27 mouse cellular contexts compared by ENCODE assay signal in the genomic region with DNA sequence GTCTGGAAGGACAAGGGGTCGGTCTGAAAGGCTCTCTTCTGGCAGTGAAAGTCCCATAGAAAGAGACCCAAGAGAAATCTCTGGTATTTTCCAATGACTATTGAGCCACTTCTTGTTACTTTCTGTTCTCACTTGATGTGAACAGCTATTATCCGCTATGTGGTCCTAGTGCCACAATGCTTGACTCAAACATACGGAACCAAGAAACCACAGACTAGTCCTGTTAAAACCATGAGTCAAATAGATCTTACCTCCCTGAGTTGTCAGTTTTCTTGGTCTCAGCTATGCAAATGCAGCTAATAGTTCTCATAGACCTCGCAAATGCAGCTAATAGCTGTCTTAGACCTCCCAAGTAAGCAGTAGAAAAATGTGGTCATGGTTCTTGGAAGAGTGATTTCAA. TPM values are rescaled to one million over a fixed set of nuclear protein-coding genes. Genes with fewer than 3 reads are reported as not detected.
DNase-seq lines count a peak whose midpoint lies in the region; ATAC-seq and TF ChIP-seq lines count a peak whose summit lies in the region.
"Had no signal": no experiment of that assay in that cellular context is flagged by ENCODE, and none has a peak within 500 bp of the region (broad histone marks: within the 10 kb centered on the region; RNA-seq: fewer than 3 reads in every experiment).

No protein-coding gene starts in this region.

- DNase-seq in A20 (ENCODE audit: low read depth, low spot score) (peak; percentile 43), CH12.LX (ENCODE audit: extremely low read depth) (peak; percentile 92)
- DNase-seq in splenic B cell, adult 2 months (ENCODE audit: low read depth, low spot score): peak; percentile 40
- no peak for DNase-seq in layer of hippocampus, adult 9-10 months (ENCODE audit: low spot score)
- DNase-seq in ovary, adult 18-20 months (ENCODE audit: low spot score): no peak
- DNase-seq: adrenal gland, adult 8-10 months; cerebellum, adult 11 months; cerebellum, adult 8-10 months; cerebellum, postnatal 14 days; gastrocnemius, postnatal 10 days; heart, adult 2 months; heart, postnatal 14 days had no signal

- peaks cover 23 to 69% of the 10 kb centered on the region in 2 experiments for H3K4me1 ChIP-seq in CH12.LX (ENCODE audit: control insufficient read depth in 1 of 2, insufficient read depth in 2 of 2)
- no peaks in the 10 kb centered on the region for H3K4me1 ChIP-seq in intestine, embryonic 15.5 days (replicated peaks)
- H3K4me1 ChIP-seq: embryonic facial prominence, embryonic 13.5 days; forebrain, embryonic 12.5 days; hindbrain, embryonic 10.5 days; hindbrain, embryonic 15.5 days had no signal

- TF ChIP-seq POLR2A in CH12.LX (IDR thresholded peaks at IDR 0.05; ENCODE audit: low read depth, low read length): no peak

- in situ Hi-C loops in CH12.LX (cut with MboI; ENCODE audit: low pct_ligation_motif_present, low pct_unique_long_range_greater_than_20kb, low sequenced_read_pairs): no loop called here

- no peak for TF ChIP-seq CTCF in CH12.LX (conservative IDR thresholded peaks at IDR 0.05 in 1 of 2, IDR thresholded peaks at IDR 0.05 in 1 of 2; ENCODE audit: low read depth in 2 of 2, low read length in 2 of 2)

- H3K79me2 ChIP-seq in CH12.LX (replicated peaks; ENCODE audit: control insufficient read depth, extremely low read depth, insufficient read depth, poor library complexity, severe bottlenecking): no peaks in the 10 kb centered on the region

- H3K4me3 ChIP-seq in CH12.LX (replicated peaks in 1 of 3; ENCODE audit: low read depth in 2 of 3, low read length in 2 of 3, poor library complexity in 1 of 3): no peak overlapping the region
- no peak overlapping the region for H3K4me3 ChIP-seq in intestine, embryonic 15.5 days (replicated peaks)
- H3K4me3 ChIP-seq: embryonic facial prominence, embryonic 13.5 days; forebrain, embryonic 12.5 days; heart, adult 2 months; heart, embryonic 15.5 days; hindbrain, embryonic 10.5 days; hindbrain, embryonic 15.5 days had no signal

- WGBS in intestine, embryonic 15.5 days: 86% methylated on average over 4 of the region's 4 CpGs

- TF ChIP-seq RAD21 in CH12.LX (IDR thresholded peaks at IDR 0.05; ENCODE audit: low read depth, low read length): no peak; the same call in 1 of the 2 replicates

- H3K9me3 ChIP-seq in CH12.LX (replicated peaks; ENCODE audit: low read length): no peaks in the 10 kb centered on the region
- H3K9me3 ChIP-seq in intestine, embryonic 15.5 days: no peaks in the 10 kb centered on the region
- H3K9me3 ChIP-seq: embryonic facial prominence, embryonic 13.5 days; forebrain, embryonic 12.5 days; heart, embryonic 15.5 days; hindbrain, embryonic 10.5 days; hindbrain, embryonic 15.5 days had no signal

- peak; percentile 39 to 57; a peak in 2 of 4 replicates for ATAC-seq in hematopoietic stem cell, adult 5-6 weeks (replicated peaks in 1 of 2; ENCODE audit: insufficient read depth in 1 of 2, low FRiP score in 2 of 2, low TSS enrichment in 1 of 2, low read depth in 1 of 2, poor library complexity in 2 of 2, severe bottlenecking in 2 of 2)
- no peak for ATAC-seq in intestine, embryonic 15.5 days
- ATAC-seq: forebrain, embryonic 16.5 days; intestine, embryonic 16.5 days had no signal

- no peak overlapping the region for H3K27ac ChIP-seq in CH12.LX (ENCODE audit: insufficient read depth, low read depth)
- no peak overlapping the region for H3K27ac ChIP-seq in intestine, embryonic 15.5 days
- H3K27ac ChIP-seq: embryonic facial prominence, embryonic 13.5 days; forebrain, embryonic 12.5 days; heart, adult 2 months; heart, embryonic 15.5 days; hindbrain, embryonic 10.5 days; hindbrain, embryonic 15.5 days had no signal

- no peak overlapping the region for H3K9ac ChIP-seq in CH12.LX (ENCODE audit: insufficient read depth, low read depth)
- H3K9ac ChIP-seq in intestine, embryonic 15.5 days: no peak overlapping the region
- H3K9ac ChIP-seq: embryonic facial prominence, embryonic 13.5 days; forebrain, embryonic 12.5 days; heart, embryonic 15.5 days; hindbrain, embryonic 15.5 days had no signal

- TF ChIP-seq EP300 in CH12.LX (IDR thresholded peaks at IDR 0.05; ENCODE audit: low read length): peak; percentile 94

- dilution Hi-C loops in CH12.LX (cut with MboI; ENCODE audit: extremely low pct_ligation_motif_present, extremely low pct_unique_long_range_greater_than_20kb, low sequenced_read_pairs): no loop called here

- H3K4me2 ChIP-seq in CH12.LX (ENCODE audit: insufficient read depth, low read depth, poor library complexity, severe bottlenecking): peak overlapping the region; percentile 85
- no peak overlapping the region for H3K4me2 ChIP-seq in intestine, embryonic 15.5 days (replicated peaks)
- H3K4me2 ChIP-seq: embryonic facial prominence, embryonic 13.5 days; forebrain, embryonic 12.5 days; heart, embryonic 11.5 days; heart, embryonic 15.5 days; hindbrain, embryonic 15.5 days had no signal

- no peaks in the 10 kb centered on the region for H3K36me3 ChIP-seq in CH12.LX (replicated peaks in 1 of 2; ENCODE audit: control insufficient read depth in 1 of 2, insufficient read depth in 1 of 2, low read length in 1 of 2)
- H3K36me3 ChIP-seq in splenic B cell, adult 2 months (ENCODE audit: control insufficient read depth, insufficient read depth, low read length, poor library complexity, severe bottlenecking): no peaks in the 10 kb centered on the region
- no peaks in the 10 kb centered on the region for H3K36me3 ChIP-seq in intestine, embryonic 15.5 days
- H3K36me3 ChIP-seq: embryonic facial prominence, embryonic 13.5 days; forebrain, embryonic 12.5 days; heart, embryonic 15.5 days; hindbrain, embryonic 10.5 days; hindbrain, embryonic 15.5 days had no signal

- peaks cover 13% of the 10 kb centered on the region for H3K27me3 ChIP-seq in CH12.LX (replicated peaks)
- H3K27me3 ChIP-seq in splenic B cell, adult 2 months (ENCODE audit: control insufficient read depth, insufficient read depth, low read length, poor library complexity, severe bottlenecking): no peaks in the 10 kb centered on the region
- no peaks in the 10 kb centered on the region for H3K27me3 ChIP-seq in intestine, embryonic 15.5 days (replicated peaks)
- H3K27me3 ChIP-seq: embryonic facial prominence, embryonic 13.5 days; forebrain, embryonic 12.5 days; hindbrain, embryonic 15.5 days had no signal

TF ChIP-seq in CH12.LX, 34 proteins besides CTCF, POLR2A, EP300 and RAD21 (continues in another document):
- no peak for TF ChIP-seq PAX5 (IDR thresholded peaks at IDR 0.05; ENCODE audit: low read length)
- 0 out of 2 replicates have a peak, but pooled peaks have one; percentile 17 for TF ChIP-seq TBP (conservative IDR thresholded peaks at IDR 0.05; ENCODE audit: low read depth, low read length)
- peak; percentile 91 for TF ChIP-seq RCOR1 (conservative IDR thresholded peaks at IDR 0.05; ENCODE audit: low read depth, low read length)
- TF ChIP-seq BHLHE40 (IDR thresholded peaks at IDR 0.05; ENCODE audit: low read depth, low read length): peak; percentile 86
- TF ChIP-seq UBTF (IDR thresholded peaks at IDR 0.05; ENCODE audit: low read depth, low read length): no peak
- TF ChIP-seq GABPA (IDR thresholded peaks at IDR 0.05; ENCODE audit: insufficient replicate concordance, low read depth, low read length): no peak
- TF ChIP-seq KAT2A (IDR thresholded peaks at IDR 0.05; ENCODE audit: insufficient replicate concordance, low read length): no peak
- no peak for TF ChIP-seq USF1 (IDR thresholded peaks at IDR 0.05; ENCODE audit: low read depth, low read length)
- no peak for TF ChIP-seq SMC3 (IDR thresholded peaks at IDR 0.05; ENCODE audit: low read depth, low read length)
- peak; percentile 37; the same call in 1 of the 2 replicates for TF ChIP-seq CHD2 (IDR thresholded peaks at IDR 0.05; ENCODE audit: low read length)
- no peak for TF ChIP-seq USF2 (conservative IDR thresholded peaks at IDR 0.05; ENCODE audit: low read depth, low read length)
- no peak for TF ChIP-seq NELFE (IDR thresholded peaks at IDR 0.05; ENCODE audit: low read depth, low read length)
- TF ChIP-seq ZKSCAN1 (IDR thresholded peaks at IDR 0.05; ENCODE audit: borderline replicate concordance, low read depth, low read length): no peak
- no peak for TF ChIP-seq ZMIZ1 (IDR thresholded peaks at IDR 0.05; ENCODE audit: low read depth, low read length)
- TF ChIP-seq ELF1 (IDR thresholded peaks at IDR 0.05; ENCODE audit: low read depth, low read length): no peak
- peak; percentile 96 for TF ChIP-seq IRF4 (IDR thresholded peaks at IDR 0.05; ENCODE audit: low read depth, low read length)
- no peak for TF ChIP-seq E2F4 (IDR thresholded peaks at IDR 0.05; ENCODE audit: insufficient replicate concordance, low read depth, low read length)
- TF ChIP-seq MAZ (IDR thresholded peaks at IDR 0.05; ENCODE audit: low read depth, low read length): no peak
- peak; percentile 96 for TF ChIP-seq MAFK (IDR thresholded peaks at IDR 0.05; ENCODE audit: insufficient replicate concordance, low read length)
- no peak for TF ChIP-seq MXI1 (IDR thresholded peaks at IDR 0.05; ENCODE audit: low read depth, low read length)
- no peak for TF ChIP-seq POLR2AphosphoS2 (IDR thresholded peaks at IDR 0.05; ENCODE audit: low read depth, low read length)
- peak; percentile 78 for TF ChIP-seq JUN (IDR thresholded peaks at IDR 0.05; ENCODE audit: insufficient read depth, low read depth, low read length)
- TF ChIP-seq MEF2A (IDR thresholded peaks at IDR 0.05; ENCODE audit: borderline replicate concordance, low read depth, low read length): peak; percentile 69
- no peak for TF ChIP-seq HCFC1 (IDR thresholded peaks at IDR 0.05; ENCODE audit: low read depth, low read length)
- TF ChIP-seq ETS1 (conservative IDR thresholded peaks at IDR 0.05; ENCODE audit: low read depth, low read length): peak; percentile 87
- TF ChIP-seq ZC3H11A (IDR thresholded peaks at IDR 0.05; ENCODE audit: low read depth, low read length): no peak
- TF ChIP-seq MYC (IDR thresholded peaks at IDR 0.05; ENCODE audit: low read depth, low read length): peak; percentile 75
- TF ChIP-seq MAX (IDR thresholded peaks at IDR 0.05; ENCODE audit: low read length): no peak; the same call in 1 of the 2 replicates

RNA-seq across cellular contexts. Expression of a gene that starts 18.4 kb away (rescaled TPM):
- total RNA-seq in CH12.LX (2012; rRNA removed): not detected in 2 replicates
- not detected in 2 replicates for total RNA-seq in CH12.LX (2014; rRNA removed)
- polyA plus RNA-seq in CH12.LX (2012; ENCODE audit: insufficient read length, low read depth): not detected in 2 replicates
- not detected in 2 replicates for total RNA-seq in hematopoietic stem cell, adult 5-6 weeks (2017)
- polyA plus RNA-seq in intestine, embryonic 15.5 days (2015; fragmentation: Nextera tagmentation; extraction: Ambion mirVana): not detected in 2 replicates
- total RNA-seq: adrenal gland, adult 8-10 months; ES-E14; gastrocnemius, postnatal 10 days; gastrocnemius, postnatal 4 days had no signal
- polyA plus RNA-seq: brain, embryonic 14.5 days; cortical plate, adult 2 months; embryonic facial prominence, embryonic 13.5 days; forebrain, embryonic 12.5 days; forebrain, embryonic 16.5 days; frontal cortex, adult 2 months; hindbrain, embryonic 10.5 days; hindbrain, embryonic 15.5 days; intestine, embryonic 16.5 days had no signal

RNA-seq across cellular contexts. Expression of a gene that starts 58.5 kb away (rescaled TPM):
- total RNA-seq in CH12.LX (2012; rRNA removed): not detected in 2 replicates
- total RNA-seq in CH12.LX (2014; rRNA removed): 0.42 TPM in 1 of 2 replicates, not detected in the other
- not detected in 2 replicates for polyA plus RNA-seq in CH12.LX (2012; ENCODE audit: insufficient read length, low read depth)
- total RNA-seq in hematopoietic stem cell, adult 5-6 weeks (2017): 2.5 TPM in 1 of 2 replicates, not detected in the other
- 0.68 and 0.93 TPM in 2 replicates for polyA plus RNA-seq in intestine, embryonic 15.5 days (2015; fragmentation: Nextera tagmentation; extraction: Ambion mirVana)
- total RNA-seq: ES-E14 had no signal
- polyA plus RNA-seq: forebrain, embryonic 16.5 days; hindbrain, embryonic 10.5 days had no signal

Comparison
In these comparisons a context has a peak if more than half of its experiments do, and no peak if none do; other contexts are left out.
1. DNase-seq: peak in A20 (single experiment), CH12.LX (single experiment) and splenic B cell, adult 2 months (single experiment); none in layer of hippocampus, adult 9-10 months (single experiment) and ovary, adult 18-20 months (single experiment).